Mouse (Mus musculus) liver, embryonic 14.5 days (tissue): ENCODE data around the gene Ptcra. TPM values are rescaled to one million over a fixed set of nuclear protein-coding genes. Genes with fewer than 3 reads are reported as not detected.
A peak's percentile ranks its signal among the peaks of the same experiment; 100 is the strongest.

ENCODE experiments used
- ATAC-seq: fragments of 200-750 bp; cut with Nextera tagmentation; 2 replicates; pipeline ENCODE4 v1.8.0; 2017; ENCODE audit warnings: moderate number of reproducible peaks, mild to moderate bottlenecking, moderate library complexity; ENCODE audit not compliant: insufficient read depth
- DNase-seq, 3 experiments: peaks; one replicate each; pipeline ENCODE4 v3.0.0-alpha.2; 2012 to 2013; ENCODE audit warnings: low read depth in 3 of 3, low spot score in 3 of 3
- H3K27ac ChIP-seq: fragments of 300-500 bp; sonication (generic); 2 replicates; pipeline ENCODE4 v1.5.1; 2014; ENCODE audit warnings: moderate library complexity, mild to moderate bottlenecking, control low read depth, inconsistent platforms
- H3K27me3 ChIP-seq: fragments of 300-500 bp; sonication (generic); 2 replicates; pipeline ENCODE4 v1.6.1; 2014; ENCODE audit warnings: mild to moderate bottlenecking, low read length, moderate library complexity; ENCODE audit not compliant: control insufficient read depth, insufficient read depth
- H3K36me3 ChIP-seq: fragments of 300-500 bp; sonication (generic); replicated peaks from 2 replicates; pipeline ENCODE4 v1.6.1; 2014; ENCODE audit warnings: low read depth; ENCODE audit not compliant: control insufficient read depth, insufficient read depth
- H3K4me1 ChIP-seq, 2 experiments: fragments of 200-500 bp in 1 of 2; fragments of 300-500 bp in 1 of 2; sonication (generic) in 1 of 2; replicated peaks; 2 replicates each; pipeline ENCODE4 v1.6.1; 2012 to 2014; ENCODE audit warnings: antibody characterized with exemption in 1 of 2, inconsistent platforms in 1 of 2, low read length in 1 of 2; ENCODE audit not compliant: control insufficient read depth in 2 of 2, insufficient read depth in 2 of 2
- H3K4me2 ChIP-seq: fragments of 300-500 bp; sonication (generic); 2 replicates; pipeline ENCODE4 v1.6.1; 2014; ENCODE audit warnings: low read depth, mild to moderate bottlenecking, control low read depth, moderate library complexity
- H3K4me3 ChIP-seq, 2 experiments: fragments of 200-500 bp in 1 of 2; fragments of 300-500 bp in 1 of 2; sonication (generic) in 1 of 2; 2 replicates each; pipeline ENCODE4 v1.5.1; 2012 to 2014; ENCODE audit warnings: low read depth in 2 of 2, low read length in 2 of 2, mild to moderate bottlenecking in 2 of 2, control low read depth in 1 of 2, inconsistent platforms in 1 of 2, moderate library complexity in 1 of 2; ENCODE audit not compliant: insufficient read depth in 1 of 2
- H3K9ac ChIP-seq: fragments of 300-500 bp; sonication (generic); replicated peaks from 2 replicates; pipeline ENCODE4 v1.6.1; 2014; ENCODE audit warnings: mild to moderate bottlenecking, control low read depth, moderate library complexity
- H3K9me3 ChIP-seq: fragments of 300-500 bp; sonication (generic); 2 replicates; pipeline ENCODE4 v1.6.1; 2016; ENCODE audit warnings: low read length, mixed read lengths; ENCODE audit not compliant: control insufficient read depth
- CTCF ChIP-seq: IDR thresholded peaks from 2 replicates; pipeline ENCODE4 v1.5.1; 2016; ENCODE audit warnings: antibody characterized with exemption, low read depth, control low read depth
- EP300 ChIP-seq: IDR thresholded peaks from 2 replicates; pipeline ENCODE4 v1.6.1; 2016; ENCODE audit warnings: antibody characterized with exemption, low read depth
- WGBS: fragments of 180-500 bp; shearing (Covaris S2); extraction: QIAGEN DNeasy Blood & Tissue Kit; methylation state at CpG from one replicate; pipeline ENCODE4 v1.1.7; 2014; ENCODE audit not compliant: insufficient replicate concordance; 5-methylcytosine and 5-hydroxymethylcytosine counted together
- polyA plus RNA-seq, 2 experiments: library from polyadenylated mRNA; depleted of rRNA in 1 of 2; stranded (reverse) in 1 of 2; unstranded in 1 of 2; fragments of >200 nt; fragmentation: Nextera tagmentation in 1 of 2; extraction: Ambion mirVana in 1 of 2; gene quantifications; 2 replicates each; pipeline versions ENCODE4 v1.2.1 to v1.2.3; 2012 to 2014

Gene Ptcra
- polyA plus RNA-seq, 2 experiments, result 0.04 to 0.10 TPM

- Histone ChIP-seq H3K9me3 (no peaks in the 10 kb centered on the region), H3K36me3 (no peaks in the 10 kb centered on the region), H3K4me2 (no peak overlapping the region), H3K9ac (no peak overlapping the region), H3K4me3 (no peak overlapping the region), H3K4me1 (peaks cover 0 to 3% of the 10 kb centered on the region in 2 experiments; a peak in 2 of 4 replicates), H3K27me3 (no peaks in the 10 kb centered on the region), H3K27ac (no peak overlapping the region)
- DNase-seq (peak in 2 of 3 experiments; percentile 31 to 33), ATAC-seq (peak; percentile 26; the same call in 1 of the 2 replicates)
- TF ChIP-seq EP300, result no peak
- TF ChIP-seq CTCF, result peak; percentile 81
- WGBS, result 49% methylated on average over 10 of the region's 10 CpGs
These were observed 27.4 kb downstream of the Ptcra start for GRCm38 (mm10) chr17:46736160-46736559.

- peaks cover 0 to 1% of the 10 kb centered on the region in 2 experiments; a peak in 2 of 4 replicates for H3K4me1 ChIP-seq
- H3K36me3 ChIP-seq, result no peaks in the 10 kb centered on the region
- WGBS, result 69% methylated on average over 7 of the region's 7 CpGs
- ATAC-seq (peak; percentile 42; the same call in 1 of the 2 replicates), DNase-seq (no peak)
- H3K4me3 ChIP-seq, result no peak overlapping the region
- no peak overlapping the region for H3K4me2 ChIP-seq
- no peak overlapping the region for H3K27ac ChIP-seq
- TF ChIP-seq CTCF (no peak), EP300 (no peak)
- H3K9me3 ChIP-seq, result no peaks in the 10 kb centered on the region
- no peaks in the 10 kb centered on the region for H3K27me3 ChIP-seq
- no peak overlapping the region for H3K9ac ChIP-seq
These were observed 28.2 kb downstream of the Ptcra start for GRCm38 (mm10) chr17:46735287-46735686.

DNA sequence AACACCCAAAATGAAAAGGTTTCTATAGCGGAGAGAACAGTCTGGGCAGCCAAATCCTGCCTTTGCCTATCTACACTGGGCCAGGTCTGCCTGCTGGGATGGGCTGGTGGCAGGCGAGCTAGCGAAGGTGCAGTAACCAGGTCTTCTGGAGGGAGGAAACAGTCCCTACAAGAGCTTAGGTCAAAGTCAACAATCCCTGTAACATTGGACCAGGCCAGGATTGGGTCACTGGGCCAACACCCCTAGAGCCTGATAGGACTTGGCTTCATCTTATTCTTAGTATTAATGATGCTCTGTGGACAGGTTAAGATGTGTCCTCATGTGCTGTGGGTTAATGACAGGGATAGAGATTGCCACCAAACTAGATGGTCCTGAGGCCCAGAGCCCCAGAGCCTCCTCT is 29.5 kb downstream of the Ptcra start:
- Histone ChIP-seq H3K9me3 (no peaks in the 10 kb centered on the region), H3K27me3 (no peaks in the 10 kb centered on the region; the same call in 1 of the 2 replicates), H3K4me1 (peaks cover 0 to 1% of the 10 kb centered on the region in 2 experiments; a peak in 2 of 4 replicates), H3K36me3 (no peaks in the 10 kb centered on the region), H3K27ac (no peak overlapping the region), H3K4me2 (no peak overlapping the region), H3K4me3 (no peak overlapping the region), H3K9ac (no peak overlapping the region)
- TF ChIP-seq CTCF (no peak), EP300 (no peak)
- 70% methylated on average over 3 of the region's 3 CpGs for WGBS
- no peak for DNase-seq
- no peak for ATAC-seq

- no peak within 1 kb of the TSS for H3K9ac ChIP-seq
- peak within 1 kb of the TSS in 1 of 2 experiments; percentile 1; a peak in 2 of 4 replicates for H3K4me3 ChIP-seq
- H3K27ac ChIP-seq, result no peak within 1 kb of the TSS
- no peaks in the 10 kb centered on the region for H3K9me3 ChIP-seq
- H3K4me2 ChIP-seq, result peak within 1 kb of the TSS; percentile 26
- DNase-seq (no peak), ATAC-seq (peak; percentile 54)
- WGBS, result 38% methylated on average over 24 of the region's 24 CpGs
- no peak for TF ChIP-seq CTCF
- TF ChIP-seq EP300, result no peak
- H3K4me1 ChIP-seq, result no peaks in the 10 kb centered on the region; a peak in 1 of 4 replicates
- H3K27me3 ChIP-seq, result no peaks in the 10 kb centered on the region; the same call in 1 of the 2 replicates
- peaks cover 2% of the 10 kb centered on the region; the same call in 1 of the 2 replicates for H3K36me3 ChIP-seq
These were observed 34.6 kb downstream of the Ptcra start, which contains the start of gene Gnmt for GRCm38 (mm10) chr17:46728904-46729318. Gene Gnmt (minus strand): TSS chr17:46729168.

- Histone ChIP-seq H3K36me3 (peaks cover 2% of the 10 kb centered on the region; the same call in 1 of the 2 replicates), H3K9me3 (no peaks in the 10 kb centered on the region), H3K4me2 (peak overlapping the region; percentile 26), H3K27ac (no peak overlapping the region), H3K27me3 (no peaks in the 10 kb centered on the region; the same call in 1 of the 2 replicates), H3K4me3 (peak overlapping the region in 1 of 2 experiments; percentile 1; a peak in 2 of 4 replicates), H3K4me1 (no peaks in the 10 kb centered on the region), H3K9ac (no peak overlapping the region)
- TF ChIP-seq EP300 (no peak), CTCF (no peak)
- DNase-seq (no peak), ATAC-seq (no peak)
- WGBS, result 53% methylated on average over 11 of the region's 11 CpGs
These were observed 35.0 kb downstream of the Ptcra start for GRCm38 (mm10) chr17:46728496-46728895.
